Mouse (Mus musculus) G1E-ER4 (cell line): ENCODE measurements at regions not wholly inside any gene's neighbourhood (a gene's known extent, or its start where the extent isn't known, plus 50 kb on each side); places are given as distances from the start of the nearest gene placed in this dataset.

Experiments
- GATA1 ChIP-seq: IDR thresholded peaks from one replicate; pipeline ENCODE4 v1.8.0; 2012; ENCODE audit warnings: low read length, inconsistent platforms

DNA sequence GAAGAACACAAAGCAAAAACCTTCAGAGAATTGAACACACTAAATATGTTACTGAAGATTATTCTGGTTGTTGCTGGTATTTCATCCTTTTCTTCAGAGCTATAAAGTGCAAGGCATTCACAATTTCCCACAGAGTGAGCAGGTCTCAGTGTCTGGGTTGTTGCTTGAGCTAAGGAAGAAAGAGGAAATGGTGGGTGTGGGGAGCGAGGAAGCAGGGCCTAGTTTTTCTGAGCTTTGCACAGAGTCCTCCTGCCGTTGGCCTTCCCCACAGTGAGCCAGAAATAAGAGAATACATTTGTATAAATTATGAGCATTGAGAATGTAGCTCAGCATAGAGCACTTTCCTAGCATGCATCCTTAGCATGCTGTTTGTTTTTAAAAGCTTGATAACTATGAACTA is 120.8 kb upstream of the Tbl1xr1 start:
- no peak for TF ChIP-seq GATA1

DNA sequence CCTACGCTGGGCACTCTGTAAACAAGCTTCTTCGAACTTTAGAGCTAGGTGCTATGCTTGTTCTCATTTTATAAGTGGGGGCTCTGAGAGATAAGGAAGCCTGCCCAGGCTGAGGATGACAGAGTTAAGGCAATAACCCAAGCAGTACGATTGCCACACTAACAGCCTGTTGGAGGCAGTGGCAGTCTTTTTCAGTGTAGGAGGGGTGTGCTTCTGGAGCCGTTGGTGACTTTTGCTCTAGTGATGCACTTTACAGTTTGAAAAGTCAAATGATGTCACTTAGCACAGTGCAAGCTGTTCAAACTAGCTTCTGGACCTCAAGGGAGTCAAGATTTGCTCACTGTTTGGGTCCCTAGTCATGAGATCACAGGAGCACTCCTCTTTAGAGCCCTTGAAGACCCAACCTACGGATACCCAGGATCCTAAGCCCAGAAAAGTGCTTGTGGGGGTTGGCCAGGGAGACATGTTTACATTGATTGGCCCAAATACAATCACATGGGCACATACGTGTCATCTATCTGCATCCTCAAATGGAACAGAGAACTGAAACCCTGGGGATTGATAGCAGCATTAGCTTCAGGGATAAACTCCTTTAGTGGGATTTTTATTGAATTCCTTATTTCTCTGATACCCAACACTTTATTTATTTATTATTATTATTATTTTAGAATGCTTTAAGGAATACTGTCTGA is 117.7 kb upstream of the Tbl1xr1 start:
- TF ChIP-seq GATA1, result no peak

DNA sequence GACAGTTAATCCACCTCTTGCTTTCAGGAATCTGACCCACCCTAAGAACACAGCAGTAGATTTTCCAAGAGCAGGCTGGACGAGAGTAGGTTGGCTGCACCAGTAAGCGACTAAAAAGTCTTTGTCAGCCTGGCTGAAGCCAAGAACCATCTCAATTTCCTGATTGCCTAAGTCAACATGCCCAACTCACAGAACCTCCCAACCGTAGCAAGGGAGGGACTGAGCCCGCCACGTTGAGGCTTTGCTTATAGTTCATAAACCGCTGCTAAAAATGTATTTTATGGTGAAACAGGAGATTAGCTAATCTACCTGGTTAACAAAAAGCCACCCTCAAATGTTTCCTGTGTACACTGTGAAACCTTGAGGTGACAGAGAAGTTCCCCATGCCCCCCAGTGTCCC is 115.4 kb upstream of the Tbl1xr1 start:
- no peak for TF ChIP-seq GATA1

DNA sequence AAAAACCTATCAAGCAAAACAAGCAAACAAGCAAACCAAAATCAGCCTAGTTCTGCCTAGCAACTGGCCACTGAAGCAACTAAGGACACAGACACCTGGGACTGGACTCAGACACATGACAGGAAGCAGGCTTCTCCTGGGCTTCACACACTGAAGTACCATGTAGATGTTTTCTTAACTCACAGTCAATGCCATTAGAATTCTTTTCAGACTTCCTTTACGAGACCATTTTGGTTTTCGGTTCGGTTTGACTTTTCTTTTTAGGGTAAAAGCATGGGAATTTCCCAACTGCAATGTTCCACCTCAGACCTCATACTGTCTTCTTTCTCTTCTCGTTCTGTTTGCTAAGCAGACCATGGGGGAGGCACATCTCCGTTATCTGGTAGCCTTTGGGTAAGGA is 114.7 kb upstream of the Tbl1xr1 start:
- no peak for TF ChIP-seq GATA1

DNA sequence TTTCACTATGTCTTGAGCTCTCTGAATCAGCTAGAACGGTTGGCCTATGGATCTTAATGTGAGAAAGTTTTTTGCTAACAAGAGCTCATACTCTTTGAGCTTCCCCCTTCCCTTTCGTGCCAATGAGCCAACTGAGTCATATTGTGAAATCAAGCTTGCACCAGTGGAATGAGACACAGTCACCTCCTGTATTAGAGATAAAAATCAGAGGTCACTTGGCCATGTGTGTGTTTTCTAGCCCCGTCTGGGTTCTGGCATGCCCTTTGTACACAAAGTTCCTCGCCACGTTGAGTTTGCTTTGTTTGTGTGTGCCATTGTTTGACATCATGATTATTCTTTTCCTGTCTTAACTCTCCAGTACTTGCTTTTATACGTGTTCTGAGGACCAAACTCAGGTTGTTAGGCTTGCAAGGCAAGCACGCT is 114.1 kb upstream of the Tbl1xr1 start:
- no peak for TF ChIP-seq GATA1

DNA sequence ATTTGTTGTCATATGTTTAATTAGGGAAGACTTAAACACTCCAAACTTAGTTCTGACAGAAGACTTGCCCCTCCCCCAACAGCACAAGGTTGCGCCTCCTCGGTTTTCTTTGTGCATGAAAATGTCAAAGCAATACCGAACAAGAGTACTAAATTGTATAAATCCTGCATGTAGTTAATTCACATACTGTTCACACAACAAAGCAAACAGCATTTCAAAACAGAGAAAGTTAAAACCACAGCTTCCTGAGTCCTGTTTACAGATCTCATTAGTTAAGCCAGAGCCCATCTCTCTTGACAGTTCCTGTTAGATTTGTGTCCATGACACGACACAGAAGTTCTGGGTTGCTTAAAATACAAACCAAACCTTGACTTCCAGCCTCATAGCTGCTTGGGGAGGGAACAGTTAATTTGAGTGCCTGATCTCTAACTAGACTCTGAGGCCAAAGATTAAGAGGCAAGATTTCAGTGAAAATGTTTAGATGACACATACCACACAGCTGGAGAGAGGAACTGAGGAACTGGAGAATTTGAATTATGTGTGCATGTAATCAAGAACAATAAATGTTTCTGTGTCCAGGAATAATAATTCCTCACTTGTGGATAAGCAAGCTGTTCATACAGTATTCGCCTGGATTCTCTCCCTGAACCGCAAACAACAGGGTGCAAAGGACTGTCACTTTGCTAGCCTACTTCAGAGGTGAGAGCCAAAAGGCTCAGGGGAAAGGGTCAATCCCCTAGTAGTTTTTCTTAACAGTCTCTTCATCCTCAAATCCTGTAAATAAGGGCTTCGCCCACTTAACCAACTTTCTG is 113.3 kb upstream of the Tbl1xr1 start:
- no peak for TF ChIP-seq GATA1

DNA sequence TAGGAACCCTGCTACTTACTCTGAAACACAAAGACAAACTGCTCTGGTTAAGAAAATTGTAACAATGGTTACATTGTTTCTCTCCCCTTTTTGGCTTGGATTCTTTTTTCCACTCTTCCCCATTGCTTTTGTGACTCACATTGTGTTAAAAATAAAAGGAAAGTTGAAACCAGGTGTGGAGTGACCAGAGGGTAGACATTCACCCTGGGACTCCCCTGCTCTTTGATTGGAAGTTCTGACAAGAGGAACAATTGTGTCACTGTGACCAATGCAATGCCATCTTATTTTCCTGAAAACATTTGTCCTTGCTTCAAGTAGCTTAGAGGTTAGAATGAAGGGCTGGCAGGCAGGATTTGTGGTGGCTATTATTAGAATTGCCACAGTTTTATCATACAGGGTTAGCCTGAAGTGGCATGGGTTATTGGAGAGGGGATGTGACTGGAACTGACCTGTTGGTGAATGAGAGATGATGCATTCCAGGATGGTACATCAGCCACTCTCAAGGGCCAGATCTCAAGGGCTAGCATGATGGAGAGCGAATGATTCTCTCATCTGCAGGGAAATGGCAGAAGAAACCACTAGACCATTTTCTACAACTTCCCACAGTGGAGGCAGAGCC is 112.6 kb upstream of the Tbl1xr1 start:
- TF ChIP-seq GATA1, result no peak

DNA sequence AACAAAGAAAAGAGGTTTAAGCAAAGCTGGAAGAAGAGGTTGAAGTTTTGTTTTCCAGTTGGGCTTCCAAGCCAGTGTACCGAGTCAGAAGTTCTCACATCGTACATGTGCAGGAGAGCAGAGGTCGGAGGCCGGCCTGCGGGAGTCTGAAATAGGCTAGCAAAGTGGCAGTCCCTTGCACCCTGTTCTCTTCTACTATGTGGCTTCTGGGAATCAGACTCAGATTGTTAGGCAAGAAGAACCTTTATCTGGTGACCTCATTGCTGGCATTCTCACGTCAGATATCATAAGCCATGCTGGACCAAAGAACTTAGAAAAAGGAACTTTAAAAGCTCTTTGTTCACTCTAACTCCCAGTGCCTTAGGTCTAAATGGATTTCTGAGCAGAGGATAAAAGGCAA is 112.0 kb upstream of the Tbl1xr1 start:
- no peak for TF ChIP-seq GATA1

DNA sequence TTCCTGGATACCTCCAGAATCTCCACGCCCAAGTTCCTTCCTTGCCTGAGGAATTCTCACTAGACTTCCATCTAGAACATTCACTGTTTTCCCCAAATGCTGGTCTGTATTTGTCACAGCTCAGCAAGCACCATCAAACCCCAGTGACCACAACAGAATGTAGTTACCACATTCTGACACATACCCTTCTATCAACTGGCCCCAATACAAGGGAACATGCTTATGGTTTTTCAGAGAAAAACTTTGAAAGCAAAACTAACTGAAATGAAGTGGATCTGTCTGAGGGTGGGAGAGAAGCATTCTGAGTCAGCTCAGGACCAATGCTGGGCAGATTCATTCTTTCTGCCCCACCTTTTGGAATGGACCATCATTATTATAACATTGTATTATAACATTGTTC is 110.9 kb upstream of the Tbl1xr1 start:
- TF ChIP-seq GATA1, result no peak

DNA sequence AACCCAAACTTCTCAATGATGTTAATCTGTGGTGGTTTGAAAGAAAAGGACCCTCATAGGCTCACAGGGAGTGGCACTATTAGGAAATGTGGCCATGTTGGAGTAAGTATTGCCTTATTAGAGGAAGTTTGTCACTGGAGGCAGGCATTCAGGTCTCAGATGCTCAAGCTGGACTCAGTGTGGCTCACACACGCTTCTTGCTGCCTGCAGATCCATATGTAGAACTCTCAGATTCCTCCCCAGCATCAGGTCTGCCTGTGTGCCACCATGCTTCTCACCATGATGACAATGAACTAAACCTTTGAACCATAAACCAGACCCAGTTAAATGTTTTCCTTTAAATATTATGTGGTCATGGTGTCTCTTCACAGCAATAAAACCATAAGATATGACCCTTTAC is 104.7 kb upstream of the Tbl1xr1 start:
- no peak for TF ChIP-seq GATA1

DNA sequence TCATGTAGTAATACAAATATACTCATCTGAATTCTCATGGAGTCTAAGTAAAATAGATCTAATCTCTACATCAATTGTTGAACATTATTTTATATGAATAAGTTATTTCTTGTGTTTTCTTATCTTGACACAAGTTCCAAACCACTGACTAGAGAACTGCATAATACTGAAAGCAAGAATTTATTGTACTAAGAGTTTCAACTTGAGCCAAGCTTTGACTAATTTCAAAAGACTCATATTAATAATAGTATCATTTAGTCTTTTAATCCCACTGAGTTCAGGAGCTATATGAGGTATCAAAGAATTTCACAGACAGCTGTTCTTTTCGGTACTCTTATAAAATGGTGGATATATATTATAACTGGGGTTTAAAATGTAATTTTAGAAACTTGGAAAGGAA is 103.3 kb upstream of the Tbl1xr1 start:
- no peak for TF ChIP-seq GATA1

DNA sequence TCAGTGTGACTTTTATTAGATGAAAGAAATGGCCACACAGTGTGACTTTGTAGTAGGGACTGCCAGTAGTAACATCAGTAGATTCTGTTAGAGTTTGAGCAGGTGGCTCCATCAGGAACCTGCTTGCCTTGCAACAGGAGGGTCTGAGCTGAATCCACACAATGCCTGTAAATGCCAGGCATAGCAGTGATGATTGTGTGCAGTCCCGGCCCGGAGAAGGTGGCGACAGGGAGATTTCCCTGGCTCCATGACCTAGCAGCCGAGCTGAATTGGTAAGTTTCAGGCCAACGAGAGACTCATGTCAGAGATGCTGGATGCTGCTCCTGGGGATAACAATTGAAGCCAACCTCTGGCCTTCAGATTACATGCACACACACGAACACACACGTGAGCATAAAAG is 102.8 kb upstream of the Tbl1xr1 start:
- no peak for TF ChIP-seq GATA1

DNA sequence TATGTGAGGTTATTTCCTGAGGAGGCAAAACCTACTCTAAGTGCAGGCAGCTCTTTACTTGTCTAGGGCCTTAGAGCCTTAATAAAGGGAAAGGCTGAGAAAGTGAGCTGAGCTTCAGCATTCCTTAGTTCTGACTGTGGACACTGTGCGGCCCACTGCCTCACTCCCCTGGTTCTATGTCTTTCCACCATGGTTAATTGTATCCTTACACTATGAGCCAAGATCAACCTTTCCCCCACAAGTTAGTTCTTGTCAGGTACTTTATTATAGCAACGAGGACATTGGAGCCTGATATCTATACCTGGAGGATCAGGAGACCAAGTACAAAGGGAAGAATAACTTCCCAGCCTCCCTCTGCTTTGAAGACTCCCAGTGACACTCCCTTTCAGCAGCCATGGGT is 101.7 kb upstream of the Tbl1xr1 start:
- TF ChIP-seq GATA1, result no peak

DNA sequence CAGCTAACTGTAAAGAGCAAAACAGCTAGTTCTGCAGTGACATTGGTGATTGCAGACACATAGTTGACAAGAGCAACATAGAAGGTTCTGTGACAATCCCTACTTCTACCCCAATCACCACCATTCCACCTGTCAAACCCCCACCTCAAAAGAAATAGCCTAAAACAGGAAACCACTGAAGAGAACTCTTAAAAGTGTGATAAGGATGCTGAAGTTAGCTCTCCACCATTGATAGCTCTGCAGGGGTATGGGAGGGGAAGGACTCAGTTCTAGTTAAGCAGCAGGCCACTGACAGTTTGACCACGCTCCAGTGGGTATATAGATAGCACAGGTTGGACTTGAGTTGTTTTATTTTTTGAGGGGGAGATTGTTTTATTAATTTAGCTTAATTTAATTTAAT is 98.7 kb upstream of the Tbl1xr1 start:
- no peak for TF ChIP-seq GATA1

DNA sequence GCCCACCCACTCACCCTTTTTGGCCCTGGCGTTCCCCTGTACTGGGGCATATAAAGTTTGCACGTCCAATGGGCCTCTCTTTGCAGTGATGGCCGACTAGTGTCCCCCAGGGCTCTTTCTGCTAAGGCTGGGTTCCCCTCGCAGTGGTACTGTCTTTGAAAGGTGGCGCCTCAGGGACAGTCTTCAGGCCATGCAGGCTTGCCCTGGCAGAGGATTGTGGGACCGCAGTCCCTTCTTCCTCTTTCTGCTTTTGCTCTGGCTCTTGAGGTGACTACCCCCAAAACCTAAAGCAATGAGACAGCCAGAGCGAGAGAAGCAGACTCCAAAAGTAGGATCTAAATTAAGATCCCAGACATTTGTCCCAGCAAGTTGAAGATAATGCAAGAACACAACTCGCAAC is 93.5 kb upstream of the Tbl1xr1 start:
- TF ChIP-seq GATA1, result no peak

DNA sequence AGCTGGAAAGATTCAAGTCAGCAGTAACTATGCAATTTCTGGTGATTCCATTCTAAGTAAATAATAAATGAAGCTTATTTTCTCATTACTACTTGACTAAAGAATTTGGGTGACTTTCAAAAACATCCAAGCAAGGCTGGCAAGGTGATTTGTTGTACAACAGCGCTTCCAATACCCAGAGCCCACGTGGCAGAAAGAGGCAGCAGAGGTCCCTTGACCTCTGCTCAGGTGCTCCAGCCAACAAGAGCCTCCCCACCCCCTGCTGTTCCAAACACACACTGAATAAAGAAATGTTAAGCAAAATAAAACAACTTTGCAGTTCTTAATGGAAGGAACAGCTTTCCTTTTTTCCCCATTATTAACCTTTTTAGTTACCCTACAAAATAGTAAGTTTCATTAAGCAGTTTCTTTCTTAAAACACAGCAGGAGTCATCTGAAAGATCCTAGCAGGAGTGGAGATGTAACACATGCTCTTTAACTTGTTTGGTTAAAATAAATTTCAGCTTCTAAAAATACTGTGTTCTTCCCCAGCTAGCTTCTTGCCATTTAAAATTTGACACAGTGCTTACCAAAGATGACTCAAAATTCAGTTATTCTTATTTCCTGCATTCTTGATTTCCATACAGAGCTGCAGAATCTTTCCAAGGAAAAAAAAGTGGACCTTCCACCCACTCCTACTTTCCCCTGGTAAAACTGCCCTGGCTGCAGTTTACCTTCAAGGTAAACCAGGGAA is 92.3 kb upstream of the Tbl1xr1 start:
- TF ChIP-seq GATA1, result no peak

DNA sequence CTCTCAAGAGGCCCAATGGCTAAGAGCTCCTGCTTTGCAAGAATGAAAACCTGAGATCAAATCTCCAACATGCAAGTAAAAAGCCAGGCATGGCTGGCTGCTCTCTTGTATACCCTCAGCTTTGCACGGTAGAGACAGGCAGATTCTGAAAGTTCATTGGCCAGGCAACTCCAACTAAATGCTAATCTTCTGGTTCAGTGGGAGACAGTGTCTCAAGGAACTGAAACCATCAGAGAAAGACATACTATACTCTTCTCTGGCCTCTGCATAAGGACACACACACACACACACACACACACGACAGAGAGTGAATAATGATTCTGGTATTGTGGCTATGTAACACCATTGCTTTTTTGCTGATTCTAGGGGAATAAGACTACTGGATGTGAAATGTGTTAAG is 91.6 kb upstream of the Tbl1xr1 start:
- no peak for TF ChIP-seq GATA1
